ENCODE assay signal across 8 mouse cellular contexts in genomic region chr5:140702103-140702513, GRCm38 (mm10). TPM values are rescaled to one million over a fixed set of nuclear protein-coding genes. Genes with fewer than 3 reads are reported as not detected.
DNase-seq lines count a peak whose midpoint lies in the region; ATAC-seq lines count a peak whose summit lies in the region.

TSS of gene Iqce (minus strand) at chr5:140702378.

- intact Hi-C loops in gastrocnemius, postnatal 14 days (cut with DNase I; ENCODE audit: low total_unique reads): no loop called here
- intact Hi-C loops in left cerebral cortex, postnatal 14 days (cut with DNase I): no loop called here

- ATAC-seq in inflammation-experienced regulatory T-cells, adult 6 months: peak; percentile 53

- peak; percentile 93 for DNase-seq in adipocyte (ENCODE audit: low spot score)
- peak; percentile 96 for DNase-seq in embryo, embryonic 10 days (ENCODE audit: low spot score)
- peak; percentile 96 for DNase-seq in gastrocnemius, postnatal 14 days
- peak; percentile 95 to 97 for DNase-seq in left cerebral cortex, postnatal 14 days (ENCODE audit: low spot score in 2 of 2)
- DNase-seq in mesoderm, embryonic 11.5 days (ENCODE audit: low read depth, low spot score): peak; percentile 94
- peak; percentile 88 to 92 for DNase-seq in right cerebral cortex, postnatal 36 days (ENCODE audit: low spot score in 2 of 2)
- DNase-seq in yolk sac, embryonic 10.5 days (ENCODE audit: low spot score): peak; percentile 89

RNA-seq across cellular contexts. Expression of gene Iqce, which starts in this region (rescaled TPM):
- total RNA-seq in gastrocnemius, postnatal 14 days (2021): 1 to 10 TPM; 4.4 to 5.1 TPM
- 10 to 100 TPM; 22.6 to 30.2 (median 27.3) TPM for polyA plus RNA-seq in inflammation-experienced regulatory T-cells, adult 6 months (2017; shearing (Covaris generic))
- 10 to 100 TPM; 49.0 to 63.8 TPM for total RNA-seq in left cerebral cortex, postnatal 14 days (2021)

Comparison
In these comparisons a context has a peak if more than half of its experiments do, and no peak if none do; other contexts are left out.
1. Peak in every context shown above with its lines: DNase-seq and ATAC-seq.
2. RNA of gene Iqce (total RNA-seq): 49.0 to 63.8 TPM in left cerebral cortex, postnatal 14 days; 4.4 to 5.1 TPM in gastrocnemius, postnatal 14 days; every median in the first group is over 4 times any median in the second.